8 mouse cellular contexts compared by ENCODE assay signal in the genomic region with DNA sequence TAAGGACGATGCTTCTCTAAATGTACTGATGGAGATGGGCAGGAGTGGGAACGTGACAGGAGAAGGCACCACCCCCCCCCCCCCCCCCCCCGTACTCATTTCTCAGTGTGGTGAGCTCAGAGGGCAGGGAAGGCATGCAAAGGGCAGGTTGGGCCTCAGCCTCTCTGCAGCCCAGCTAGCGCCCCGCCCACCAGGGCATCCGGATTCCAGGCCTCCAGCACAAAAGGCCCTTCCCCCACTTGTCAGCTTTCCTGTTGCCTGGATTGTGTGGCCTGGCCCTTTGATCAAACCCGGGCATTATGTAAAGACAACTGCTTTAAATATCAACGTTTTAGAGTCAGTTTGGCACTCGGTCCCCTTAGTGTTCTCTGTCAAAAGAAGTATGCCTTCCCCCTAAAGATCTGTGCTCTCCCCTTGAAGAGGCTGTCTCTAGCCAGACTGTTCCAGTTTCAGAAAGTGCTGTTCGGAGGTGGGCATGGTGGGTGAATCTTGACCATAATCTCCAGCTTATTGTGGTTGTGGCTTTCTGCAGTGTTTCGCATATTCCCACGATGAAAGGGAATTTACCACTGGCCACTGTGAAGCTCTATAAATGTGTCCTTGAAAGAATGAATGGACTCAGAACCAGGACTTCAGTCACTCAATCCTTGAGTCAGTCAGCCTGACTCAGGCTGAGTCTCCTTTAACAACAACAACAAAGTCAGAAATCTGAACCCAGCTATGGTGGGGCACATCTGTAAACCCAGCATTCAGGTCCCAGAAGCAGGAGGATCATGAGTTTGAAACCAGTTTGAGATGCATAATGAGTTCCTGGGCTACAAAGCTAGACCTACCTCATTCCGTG.
DNase-seq lines count a peak whose midpoint lies in the region; ATAC-seq and TF ChIP-seq lines count a peak whose summit lies in the region.

No protein-coding gene starts in this region.

- H3K36me3 ChIP-seq in forebrain, embryonic 10.5 days (replicated peaks) = 0 out of 2 replicates have a peak, but pooled peaks cover 4% of the 10 kb centered on the region
- H3K36me3 ChIP-seq in forebrain, postnatal 0 days (ENCODE audit: insufficient read depth) = no peaks in the 10 kb centered on the region
- H3K36me3 ChIP-seq in heart, embryonic 11.5 days (ENCODE audit: control insufficient read depth, insufficient read depth, low read length) = no peaks in the 10 kb centered on the region
- H3K36me3 ChIP-seq in lung, embryonic 15.5 days = no peaks in the 10 kb centered on the region

- H3K9me3 ChIP-seq in forebrain, embryonic 10.5 days = peaks cover 6% of the 10 kb centered on the region; the same call in 1 of the 2 replicates
- H3K9me3 ChIP-seq in forebrain, postnatal 0 days (ENCODE audit: low read length) = 0 out of 2 replicates have a peak, but pooled peaks cover 4% of the 10 kb centered on the region
- H3K9me3 ChIP-seq in heart, embryonic 11.5 days (replicated peaks; ENCODE audit: control insufficient read depth, low read length) = no peaks in the 10 kb centered on the region
- H3K9me3 ChIP-seq in lung, embryonic 15.5 days = no peaks in the 10 kb centered on the region

- H3K9ac ChIP-seq in forebrain, postnatal 0 days = no peak overlapping the region
- H3K9ac ChIP-seq in heart, embryonic 11.5 days (ENCODE audit: low read depth, low read length) = 0 out of 2 replicates have a peak overlapping the region, but pooled peaks have one; percentile 46
- no peak overlapping the region for H3K9ac ChIP-seq in lung, embryonic 15.5 days

- no peak overlapping the region for H3K4me2 ChIP-seq in forebrain, postnatal 0 days (ENCODE audit: low read depth)
- peak overlapping the region; percentile 35 for H3K4me2 ChIP-seq in heart, embryonic 11.5 days
- peak overlapping the region; percentile 6; the same call in 1 of the 2 replicates for H3K4me2 ChIP-seq in lung, embryonic 15.5 days

- H3K4me1 ChIP-seq in forebrain, embryonic 10.5 days = peaks cover 34% of the 10 kb centered on the region
- H3K4me1 ChIP-seq in forebrain, postnatal 0 days (ENCODE audit: insufficient read depth) = no peaks in the 10 kb centered on the region
- peaks cover 11% of the 10 kb centered on the region for H3K4me1 ChIP-seq in heart, embryonic 11.5 days (ENCODE audit: control insufficient read depth, insufficient read depth, low read length)
- peaks cover 17% of the 10 kb centered on the region for H3K4me1 ChIP-seq in lung, embryonic 15.5 days

- no peak for ATAC-seq in forebrain, postnatal 0 days
- ATAC-seq in heart, embryonic 11.5 days (replicated peaks; ENCODE audit: insufficient number of reproducible peaks, low FRiP score, low TSS enrichment) = peak; percentile 89
- ATAC-seq in lung, embryonic 15.5 days (ENCODE audit: borderline replicate concordance, extremely low read depth, low FRiP score, low TSS enrichment) = peak; percentile 92

- no peak for TF ChIP-seq CTCF in forebrain, postnatal 0 days (IDR thresholded peaks at IDR 0.05; ENCODE audit: low read depth)

- H3K27ac ChIP-seq in forebrain, embryonic 10.5 days = peak overlapping the region; percentile 91
- no peak overlapping the region for H3K27ac ChIP-seq in forebrain, postnatal 0 days (ENCODE audit: low read depth, low read length)
- peak overlapping the region; percentile 41 for H3K27ac ChIP-seq in heart, embryonic 11.5 days (ENCODE audit: low read depth, low read length)
- peak overlapping the region; percentile 80 for H3K27ac ChIP-seq in lung, embryonic 15.5 days

- peak; percentile 91 for DNase-seq in forebrain, embryonic 10.5 days (ENCODE audit: extremely low spot score, low spot score)
- no peak for DNase-seq in forebrain, postnatal 0 days
- peak; percentile 73 for DNase-seq in embryo, embryonic 11.5 days (ENCODE audit: low read depth, low spot score)
- DNase-seq in kidney, adult 8-10 months = peak; percentile 88 to 92
- DNase-seq in retina, postnatal 7 days (ENCODE audit: low read depth, low spot score) = peak; percentile 24
- DNase-seq in B cell, adult 2 months = no peak

- H3K27me3 ChIP-seq in forebrain, embryonic 10.5 days (ENCODE audit: poor library complexity, severe bottlenecking) = no peaks in the 10 kb centered on the region
- no peaks in the 10 kb centered on the region for H3K27me3 ChIP-seq in forebrain, postnatal 0 days (ENCODE audit: insufficient read depth, low read length)
- no peaks in the 10 kb centered on the region for H3K27me3 ChIP-seq in heart, embryonic 11.5 days (ENCODE audit: control insufficient read depth, insufficient read depth, low read length)
- H3K27me3 ChIP-seq in lung, embryonic 15.5 days = no peaks in the 10 kb centered on the region

- H3K4me3 ChIP-seq in forebrain, embryonic 10.5 days = peak overlapping the region; percentile 29
- no peak overlapping the region for H3K4me3 ChIP-seq in forebrain, postnatal 0 days (ENCODE audit: low read depth, low read length)
- no peak overlapping the region for H3K4me3 ChIP-seq in heart, embryonic 11.5 days (ENCODE audit: low read depth, low read length)
- H3K4me3 ChIP-seq in lung, embryonic 15.5 days = no peak overlapping the region

- WGBS in forebrain, embryonic 10.5 days = 7% methylated on average over 13 of the region's 13 CpGs
- WGBS in forebrain, postnatal 0 days = 12% methylated on average over 13 of the region's 13 CpGs
- 20% methylated on average over 12 of the region's 13 CpGs for WGBS in heart, embryonic 11.5 days (ENCODE audit: insufficient replicate concordance)
- 14% methylated on average over 13 of the region's 13 CpGs for WGBS in lung, embryonic 15.5 days

Comparison
In these comparisons a context has a peak if more than half of its experiments do, and no peak if none do; other contexts are left out.
1. DNase-seq: peak in forebrain, embryonic 10.5 days (single experiment), embryo, embryonic 11.5 days (single experiment), kidney, adult 8-10 months (2 of 2) and retina, postnatal 7 days (single experiment); none in forebrain, postnatal 0 days (single experiment) and B cell, adult 2 months (0 of 2).